ENCODE assay signal across 11 mouse cellular contexts in genomic region chr19:21787004-21787480, GRCm38 (mm10). TPM values are rescaled to one million over a fixed set of nuclear protein-coding genes. Genes with fewer than 3 reads are reported as not detected.
DNase-seq lines count a peak whose midpoint lies in the region; ATAC-seq and TF ChIP-seq lines count a peak whose summit lies in the region.
"Had no signal": no experiment of that assay in that cellular context is flagged by ENCODE, and none has a peak within 500 bp of the region (broad histone marks: within the 10 kb centered on the region; RNA-seq: fewer than 3 reads in every experiment).

No protein-coding gene starts in this region.

- no peaks in the 10 kb centered on the region for H3K9me3 ChIP-seq in liver, embryonic 12.5 days (replicated peaks)
- H3K9me3 ChIP-seq: heart, embryonic 10.5 days; megakaryocyte, embryonic 14.5 days had no signal

- intact Hi-C loops in left cerebral cortex, postnatal 25 days (cut with DNase I) = no loop called here

- H3K4me1 ChIP-seq in liver, adult 2 months (ENCODE audit: control insufficient read depth, insufficient read depth, low read length) = peaks cover 9% of the 10 kb centered on the region
- H3K4me1 ChIP-seq in liver, embryonic 12.5 days = peaks cover 21% of the 10 kb centered on the region
- H3K4me1 ChIP-seq in thymus, adult 2 months (replicated peaks; ENCODE audit: control insufficient read depth, insufficient read depth, low read length) = 0 out of 2 replicates have a peak, but pooled peaks cover 4% of the 10 kb centered on the region

- peaks cover 4% of the 10 kb centered on the region; the same call in 1 of the 2 replicates for H3K36me3 ChIP-seq in liver, adult 2 months (ENCODE audit: control insufficient read depth, insufficient read depth, low read length)
- H3K36me3 ChIP-seq in liver, embryonic 12.5 days = no peaks in the 10 kb centered on the region
- H3K36me3 ChIP-seq in thymus, adult 2 months (ENCODE audit: control insufficient read depth, insufficient read depth, low read length) = no peaks in the 10 kb centered on the region

- WGBS in liver, adult 2 months = 74% methylated on average over 6 of the region's 6 CpGs
- 82% methylated on average over 6 of the region's 6 CpGs for WGBS in liver, embryonic 12.5 days (ENCODE audit: insufficient replicate concordance)
- WGBS in thymus, adult 2 months = 93% methylated on average over 6 of the region's 6 CpGs

- H3K9ac ChIP-seq in liver, adult 2 months (ENCODE audit: low read depth, low read length) = no peak overlapping the region
- no peak overlapping the region for H3K9ac ChIP-seq in liver, embryonic 12.5 days

- peak; percentile 34 for DNase-seq in liver, adult 2 months (ENCODE audit: extremely low read depth, low read depth, low spot score)
- peak; percentile 64 to 73 for DNase-seq in cerebellum, postnatal 25 days
- peak; percentile 53 to 79 for DNase-seq in left cerebral cortex, postnatal 25 days (ENCODE audit: low spot score in 2 of 2)
- peak; percentile 59 to 62 for DNase-seq in right cerebral cortex, postnatal 10 days (ENCODE audit: low spot score in 2 of 2)
- no peak for DNase-seq in gastrocnemius, adult 18-20 months (ENCODE audit: low spot score)
- DNase-seq in ovary, postnatal 14 days (ENCODE audit: low spot score) = no peak
- DNase-seq in thymus, adult 2 months = no peak
- DNase-seq: embryo, embryonic 11 days had no signal

- TF ChIP-seq CTCF in liver, adult 2 months (IDR thresholded peaks at IDR 0.05; ENCODE audit: low read depth, low read length) = no peak
- TF ChIP-seq CTCF in thymus, adult 2 months (IDR thresholded peaks at IDR 0.05; ENCODE audit: borderline replicate concordance, control insufficient read depth, extremely low read depth, insufficient read depth, low read length, poor library complexity) = no peak

- H3K27ac ChIP-seq in liver, adult 2 months (replicated peaks; ENCODE audit: insufficient read depth, low read depth, low read length) = no peak overlapping the region
- no peak overlapping the region for H3K27ac ChIP-seq in liver, embryonic 12.5 days
- H3K27ac ChIP-seq in thymus, adult 2 months (ENCODE audit: control insufficient read depth, insufficient read depth, low read length) = no peak overlapping the region
- H3K27ac ChIP-seq: heart, embryonic 10.5 days had no signal

- no peak for TF ChIP-seq POLR2A in liver, adult 2 months (IDR thresholded peaks at IDR 0.05; ENCODE audit: extremely low read depth, insufficient read depth, low read length)
- no peak for TF ChIP-seq POLR2A in thymus, adult 2 months (IDR thresholded peaks at IDR 0.05; ENCODE audit: control insufficient read depth, extremely low read depth, insufficient read depth, low read length, poor library complexity)

- H3K79me2 ChIP-seq in liver, adult 2 months (ENCODE audit: control insufficient read depth, insufficient read depth, low read length) = peaks cover 5% of the 10 kb centered on the region

- no peak overlapping the region for H3K4me3 ChIP-seq in liver, adult 2 months (ENCODE audit: insufficient read depth, low read depth, low read length)
- H3K4me3 ChIP-seq in liver, embryonic 12.5 days = no peak overlapping the region
- no peak overlapping the region for H3K4me3 ChIP-seq in thymus, adult 2 months (ENCODE audit: control insufficient read depth, insufficient read depth, low read length)
- H3K4me3 ChIP-seq: heart, embryonic 10.5 days; megakaryocyte, embryonic 14.5 days had no signal

- no peak overlapping the region for H3K4me2 ChIP-seq in liver, embryonic 12.5 days

- ATAC-seq in liver, embryonic 12.5 days = no peak

- H3K27me3 ChIP-seq in liver, adult 2 months (ENCODE audit: control insufficient read depth, insufficient read depth, low read length) = no peaks in the 10 kb centered on the region
- no peaks in the 10 kb centered on the region for H3K27me3 ChIP-seq in liver, embryonic 12.5 days (replicated peaks)
- H3K27me3 ChIP-seq in thymus, adult 2 months (ENCODE audit: control insufficient read depth, insufficient read depth, low read length) = no peaks in the 10 kb centered on the region
- H3K27me3 ChIP-seq: megakaryocyte, embryonic 14.5 days had no signal

RNA-seq across cellular contexts. Expression of gene Cemip2, which starts 8.9 kb away (rescaled TPM):
- total RNA-seq in liver, adult 2 months (2014; rRNA removed) = 18.1 and 18.4 TPM in 2 replicates
- 2.3 and 2.9 TPM in 2 replicates for polyA plus RNA-seq in liver, adult 2 months (2012; rRNA removed)
- polyA plus RNA-seq in liver, embryonic 12.5 days (2016; fragmentation: Nextera tagmentation; extraction: Ambion mirVana) = 13.7 and 15.0 TPM in 2 replicates
- 10 to 100 TPM; 12.9 to 13.8 TPM for total RNA-seq in left cerebral cortex, postnatal 25 days (2021)
- 10 to 100 TPM in 1 of 2 experiments, 1 to 10 TPM in 1; 8.4 to 10.8 TPM for total RNA-seq in gastrocnemius, adult 18-20 months (2021)
- 3.1 TPM in 2 replicates for polyA plus RNA-seq in thymus, adult 2 months (2012; rRNA removed)

Comparison
In these comparisons a context has a peak if more than half of its experiments do, and no peak if none do; other contexts are left out.
1. DNase-seq: peak in liver, adult 2 months (single experiment), cerebellum, postnatal 25 days (2 of 2), left cerebral cortex, postnatal 25 days (2 of 2) and right cerebral cortex, postnatal 10 days (2 of 2); none in gastrocnemius, adult 18-20 months (single experiment), ovary, postnatal 14 days (single experiment) and thymus, adult 2 months (single experiment).